Comparison of ENCODE assay signal across 24 mouse cellular contexts in the genomic region with DNA sequence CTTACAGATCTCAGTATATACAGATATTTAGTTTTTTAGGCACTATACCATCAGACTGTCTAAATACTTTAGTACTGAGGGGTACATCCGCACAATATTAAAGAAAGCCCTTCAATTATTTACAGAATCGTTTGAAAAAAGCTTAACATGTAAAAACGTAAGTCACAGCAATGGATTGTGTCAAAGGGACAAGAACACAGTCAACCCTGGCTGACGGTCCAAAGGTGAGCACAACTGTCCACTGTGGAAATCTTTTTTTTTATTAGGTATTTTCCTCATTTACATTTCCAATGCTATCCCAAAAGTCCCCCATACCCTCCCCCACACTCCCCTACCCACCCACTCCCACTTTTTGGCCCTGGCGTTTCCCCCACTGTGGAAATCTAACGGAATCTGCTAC.
A peak's percentile ranks its signal among the peaks of the same experiment; 100 is the strongest.
DNase-seq lines count a peak whose midpoint lies in the region; ATAC-seq and TF ChIP-seq lines count a peak whose summit lies in the region.
"Had no signal": no experiment of that assay in that cellular context is flagged by ENCODE, and none has a peak within 500 bp of the region (broad histone marks: within the 10 kb centered on the region; RNA-seq: fewer than 3 reads in every experiment).

No protein-coding gene starts in this region.

- 0 out of 2 replicates have a peak, but pooled peaks have one; percentile 44 for ATAC-seq in intestine, postnatal 0 days
- no peak for ATAC-seq in intestine, embryonic 15.5 days
- ATAC-seq in kidney, embryonic 14.5 days (ENCODE audit: low FRiP score, low TSS enrichment), result no peak
- ATAC-seq in liver, postnatal 0 days, result peak; percentile 57
- ATAC-seq: forebrain, embryonic 14.5 days had no signal

- H3K9ac ChIP-seq in intestine, postnatal 0 days (ENCODE audit: low read depth, low read length), result no peak overlapping the region
- no peak overlapping the region for H3K9ac ChIP-seq in intestine, embryonic 15.5 days
- H3K9ac ChIP-seq in kidney, embryonic 14.5 days (ENCODE audit: low read depth, low read length), result no peak overlapping the region
- H3K9ac ChIP-seq in liver, postnatal 0 days (replicated peaks), result no peak overlapping the region
- H3K9ac ChIP-seq: embryonic facial prominence, embryonic 13.5 days; embryonic facial prominence, embryonic 15.5 days; forebrain, embryonic 12.5 days had no signal

- no peak for TF ChIP-seq EP300 in liver, postnatal 0 days (IDR thresholded peaks at IDR 0.05; ENCODE audit: low read depth)

- no peaks in the 10 kb centered on the region for H3K36me3 ChIP-seq in intestine, postnatal 0 days (ENCODE audit: control insufficient read depth, insufficient read depth)
- H3K36me3 ChIP-seq in intestine, embryonic 15.5 days, result no peaks in the 10 kb centered on the region
- no peaks in the 10 kb centered on the region for H3K36me3 ChIP-seq in kidney, embryonic 14.5 days (ENCODE audit: control insufficient read depth, insufficient read depth, low read length)
- H3K36me3 ChIP-seq in liver, postnatal 0 days (replicated peaks; ENCODE audit: insufficient read depth, low read length), result no peaks in the 10 kb centered on the region
- H3K36me3 ChIP-seq: embryonic facial prominence, embryonic 13.5 days; embryonic facial prominence, embryonic 15.5 days; forebrain, embryonic 10.5 days; forebrain, embryonic 12.5 days had no signal

- peak overlapping the region; percentile 64; the same call in 1 of the 2 replicates for H3K4me2 ChIP-seq in intestine, postnatal 0 days (replicated peaks; ENCODE audit: low read depth)
- no peak overlapping the region for H3K4me2 ChIP-seq in intestine, embryonic 15.5 days (replicated peaks)
- H3K4me2 ChIP-seq in kidney, embryonic 14.5 days (replicated peaks; ENCODE audit: low read depth, low read length), result no peak overlapping the region
- 0 out of 2 replicates have a peak overlapping the region, but pooled peaks have one; percentile 22 for H3K4me2 ChIP-seq in liver, postnatal 0 days (ENCODE audit: low read depth, low read length)
- H3K4me2 ChIP-seq: embryonic facial prominence, embryonic 13.5 days; embryonic facial prominence, embryonic 15.5 days; forebrain, embryonic 12.5 days had no signal

- H3K4me1 ChIP-seq in intestine, postnatal 0 days (replicated peaks; ENCODE audit: control insufficient read depth, insufficient read depth, low read length), result no peaks in the 10 kb centered on the region
- 0 out of 2 replicates have a peak, but pooled peaks cover 5% of the 10 kb centered on the region for H3K4me1 ChIP-seq in intestine, embryonic 15.5 days (replicated peaks)
- H3K4me1 ChIP-seq in kidney, embryonic 14.5 days (ENCODE audit: control insufficient read depth, insufficient read depth, low read length), result 0 out of 2 replicates have a peak, but pooled peaks cover 4% of the 10 kb centered on the region
- H3K4me1 ChIP-seq in liver, postnatal 0 days (ENCODE audit: insufficient read depth), result peaks cover 3% of the 10 kb centered on the region; the same call in 1 of the 2 replicates
- H3K4me1 ChIP-seq: embryonic facial prominence, embryonic 15.5 days; forebrain, embryonic 12.5 days had no signal

- 51% methylated on average over 6 of the region's 6 CpGs for WGBS in intestine, postnatal 0 days
- WGBS in intestine, embryonic 15.5 days, result 77% methylated on average over 6 of the region's 6 CpGs
- 85% methylated on average over 6 of the region's 6 CpGs for WGBS in kidney, embryonic 14.5 days
- WGBS in liver, postnatal 0 days (ENCODE audit: insufficient replicate concordance), result 58% methylated on average over 6 of the region's 6 CpGs

- peak; percentile 33 to 45 for DNase-seq in kidney, adult 8-10 months
- no peak for DNase-seq in kidney, adult 18-20 months
- DNase-seq in kidney, postnatal 25 days, result peak; percentile 29 to 53
- DNase-seq in liver, postnatal 0 days, result no peak
- DNase-seq in liver, result no peak
- DNase-seq: adrenal gland, adult 2 months; adrenal gland, postnatal 10 days; adrenal gland, postnatal 25 days; cerebellum, adult 11 months; cerebellum, adult 18-20 months; cerebellum, adult 8-10 months; cerebellum, adult 9-11 months; cerebellum, postnatal 14 days; cerebellum, postnatal 36 days; embryo, embryonic 11 days had no signal

- no peaks in the 10 kb centered on the region for H3K27me3 ChIP-seq in intestine, postnatal 0 days (replicated peaks; ENCODE audit: control insufficient read depth, insufficient read depth, low read length)
- H3K27me3 ChIP-seq in intestine, embryonic 15.5 days (replicated peaks), result no peaks in the 10 kb centered on the region
- H3K27me3 ChIP-seq in kidney, embryonic 14.5 days (ENCODE audit: control insufficient read depth, insufficient read depth, low read length), result no peaks in the 10 kb centered on the region
- H3K27me3 ChIP-seq in liver, postnatal 0 days (ENCODE audit: insufficient read depth, low read length), result no peaks in the 10 kb centered on the region
- H3K27me3 ChIP-seq: embryonic facial prominence, embryonic 13.5 days; embryonic facial prominence, embryonic 15.5 days; forebrain, embryonic 12.5 days had no signal

- no peak for TF ChIP-seq CTCF in intestine, postnatal 0 days (IDR thresholded peaks at IDR 0.05; ENCODE audit: low read depth)
- TF ChIP-seq CTCF in liver, postnatal 0 days (IDR thresholded peaks at IDR 0.05; ENCODE audit: low read depth), result no peak

- H3K27ac ChIP-seq in intestine, postnatal 0 days (ENCODE audit: low read depth, low read length), result no peak overlapping the region
- H3K27ac ChIP-seq in intestine, embryonic 15.5 days, result no peak overlapping the region
- H3K27ac ChIP-seq in kidney, embryonic 14.5 days (ENCODE audit: low read depth, low read length), result no peak overlapping the region
- peak overlapping the region; percentile 44; the same call in 1 of the 2 replicates for H3K27ac ChIP-seq in liver, postnatal 0 days (ENCODE audit: low read depth)
- H3K27ac ChIP-seq: embryonic facial prominence, embryonic 13.5 days; embryonic facial prominence, embryonic 15.5 days; forebrain, embryonic 10.5 days; forebrain, embryonic 12.5 days had no signal

- H3K4me3 ChIP-seq in intestine, postnatal 0 days (ENCODE audit: low read depth, low read length), result no peak overlapping the region
- no peak overlapping the region for H3K4me3 ChIP-seq in intestine, embryonic 15.5 days (replicated peaks)
- no peak overlapping the region for H3K4me3 ChIP-seq in kidney, embryonic 14.5 days (ENCODE audit: low read length)
- H3K4me3 ChIP-seq in liver, postnatal 0 days (ENCODE audit: low read depth, low read length), result no peak overlapping the region
- H3K4me3 ChIP-seq: embryonic facial prominence, embryonic 13.5 days; embryonic facial prominence, embryonic 15.5 days; erythroblast, embryonic 14.5 days; forebrain, embryonic 10.5 days; forebrain, embryonic 12.5 days had no signal

- H3K9me3 ChIP-seq in intestine, postnatal 0 days (ENCODE audit: control insufficient read depth), result no peaks in the 10 kb centered on the region
- H3K9me3 ChIP-seq in intestine, embryonic 15.5 days, result no peaks in the 10 kb centered on the region
- no peaks in the 10 kb centered on the region for H3K9me3 ChIP-seq in kidney, embryonic 14.5 days (ENCODE audit: control insufficient read depth, low read length)
- H3K9me3 ChIP-seq in liver, postnatal 0 days (ENCODE audit: low read length), result no peaks in the 10 kb centered on the region
- H3K9me3 ChIP-seq: embryonic facial prominence, embryonic 13.5 days; embryonic facial prominence, embryonic 15.5 days; forebrain, embryonic 10.5 days; forebrain, embryonic 12.5 days had no signal

Comparison
In these comparisons a context has a peak if more than half of its experiments do, and no peak if none do; other contexts are left out.
1. ATAC-seq: peak in intestine, postnatal 0 days (single experiment) and liver, postnatal 0 days (single experiment); none in intestine, embryonic 15.5 days (single experiment) and kidney, embryonic 14.5 days (single experiment).
2. H3K4me2 ChIP-seq: peak in intestine, postnatal 0 days (single experiment) and liver, postnatal 0 days (single experiment); none in intestine, embryonic 15.5 days (single experiment) and kidney, embryonic 14.5 days (single experiment).
3. DNase-seq: peak in kidney, adult 8-10 months (2 of 2) and kidney, postnatal 25 days (2 of 2); none in kidney, adult 18-20 months (single experiment), liver, postnatal 0 days (single experiment) and liver (single experiment).